Comparison of ENCODE assay signal across 8 mouse cellular contexts in genomic region chr9:22002194-22003162, GRCm38 (mm10). TPM values are rescaled to one million over a fixed set of nuclear protein-coding genes. Genes with fewer than 3 reads are reported as not detected.
A peak's percentile ranks its signal among the peaks of the same experiment; 100 is the strongest.
DNase-seq lines count a peak whose midpoint lies in the region; ATAC-seq lines count a peak whose summit lies in the region.

TSS of gene Ccdc151 (minus strand) at chr9:22002634.
TSS of gene Prkcsh (plus strand) at chr9:22002806.

- H3K4me2 ChIP-seq in kidney, embryonic 15.5 days, result peak within 1 kb of the TSS; percentile 87

- 7% methylated on average over 57 of the region's 57 CpGs for WGBS in heart, embryonic 10.5 days
- WGBS in kidney, embryonic 15.5 days, result 6% methylated on average over 57 of the region's 57 CpGs

- peaks cover 24% of the 10 kb centered on the region for H3K4me1 ChIP-seq in heart, embryonic 10.5 days
- peaks cover 37% of the 10 kb centered on the region for H3K4me1 ChIP-seq in kidney, embryonic 15.5 days

- H3K27me3 ChIP-seq in heart, embryonic 10.5 days (ENCODE audit: insufficient read depth, poor library complexity, severe bottlenecking), result peaks cover 8% of the 10 kb centered on the region; the same call in 1 of the 2 replicates
- no peaks in the 10 kb centered on the region for H3K27me3 ChIP-seq in kidney, embryonic 15.5 days

- H3K9me3 ChIP-seq in heart, embryonic 10.5 days, result no peaks in the 10 kb centered on the region
- no peaks in the 10 kb centered on the region for H3K9me3 ChIP-seq in kidney, embryonic 15.5 days (replicated peaks)

- peaks cover 36% of the 10 kb centered on the region for H3K36me3 ChIP-seq in heart, embryonic 10.5 days
- peaks cover 35% of the 10 kb centered on the region for H3K36me3 ChIP-seq in kidney, embryonic 15.5 days

- peak within 1 kb of the TSS; percentile 83 for H3K4me3 ChIP-seq in heart, embryonic 10.5 days
- peak within 1 kb of the TSS; percentile 81 for H3K4me3 ChIP-seq in kidney, embryonic 15.5 days (replicated peaks)

- peak; percentile 94 for ATAC-seq in erythroblast, adult 5-6 weeks (replicated peaks; ENCODE audit: low FRiP score, poor library complexity, severe bottlenecking)
- peak; percentile 99 for ATAC-seq in kidney, embryonic 15.5 days (replicated peaks; ENCODE audit: low FRiP score)
- peak; percentile 97 for ATAC-seq in monocyte, adult 5-6 weeks (replicated peaks; ENCODE audit: insufficient number of reproducible peaks, low FRiP score, low TSS enrichment, poor library complexity, severe bottlenecking)

- peak within 1 kb of the TSS; percentile 87 for H3K27ac ChIP-seq in heart, embryonic 10.5 days
- H3K27ac ChIP-seq in kidney, embryonic 15.5 days, result peak within 1 kb of the TSS; percentile 78

- peak within 1 kb of the TSS; percentile 60 for H3K9ac ChIP-seq in kidney, embryonic 15.5 days

- peak; percentile 95 to 98 for DNase-seq in B cell, adult 2 months
- DNase-seq in brain, adult 2 months (ENCODE audit: low read depth, low spot score), result peak; percentile 100
- DNase-seq in heart, embryonic 10.5 days (ENCODE audit: low spot score), result peak; percentile 100
- DNase-seq in liver, result peak; percentile 99
- DNase-seq in spleen, postnatal 4 days (ENCODE audit: low spot score in 2 of 2), result peak; percentile 97 to 98

RNA-seq across cellular contexts. Expression of gene Ccdc151, which starts in this region (rescaled TPM):
- 4.2 TPM in 1 of 2 replicates, not detected in the other for total RNA-seq in erythroblast, adult 5-6 weeks (2015; ENCODE audit: low replicate concordance)
- total RNA-seq in erythroblast, adult 5-6 weeks (2017; ENCODE audit: low replicate concordance), result 0.84 and 0.85 TPM in 2 replicates
- polyA plus RNA-seq in heart, embryonic 10.5 days (2016; fragmentation: Nextera tagmentation; extraction: Ambion mirVana), result 0.20 and 0.75 TPM in 2 replicates
- polyA plus RNA-seq in kidney, embryonic 15.5 days (2015; fragmentation: Nextera tagmentation; extraction: Ambion mirVana), result 1.6 TPM in 2 replicates
- total RNA-seq in monocyte, adult 5-6 weeks (2017), result 1.9 TPM in 1 of 3 replicates, not detected in the others

RNA-seq across cellular contexts. Expression of gene Prkcsh, which starts in this region (rescaled TPM):
- total RNA-seq in erythroblast, adult 5-6 weeks (2015; ENCODE audit: low replicate concordance), result 13.1 and 13.4 TPM in 2 replicates
- total RNA-seq in erythroblast, adult 5-6 weeks (2017; ENCODE audit: low replicate concordance), result 20.2 and 25.0 TPM in 2 replicates
- 89.8 and 106 TPM in 2 replicates for polyA plus RNA-seq in heart, embryonic 10.5 days (2016; fragmentation: Nextera tagmentation; extraction: Ambion mirVana)
- polyA plus RNA-seq in kidney, embryonic 15.5 days (2015; fragmentation: Nextera tagmentation; extraction: Ambion mirVana), result 137 and 140 TPM in 2 replicates
- 49.4 to 96.0 TPM (median 60.8 TPM) in 3 replicates for total RNA-seq in monocyte, adult 5-6 weeks (2017)

Comparison
In these comparisons a context has a peak if more than half of its experiments do, and no peak if none do; other contexts are left out.
1. Peak in every context shown above with its lines: DNase-seq, ATAC-seq, H3K4me3 ChIP-seq and H3K27ac ChIP-seq.